Mouse (Mus musculus): Measurements from ENCODE around the gene Ang2.

Ang2 gene

DNA sequence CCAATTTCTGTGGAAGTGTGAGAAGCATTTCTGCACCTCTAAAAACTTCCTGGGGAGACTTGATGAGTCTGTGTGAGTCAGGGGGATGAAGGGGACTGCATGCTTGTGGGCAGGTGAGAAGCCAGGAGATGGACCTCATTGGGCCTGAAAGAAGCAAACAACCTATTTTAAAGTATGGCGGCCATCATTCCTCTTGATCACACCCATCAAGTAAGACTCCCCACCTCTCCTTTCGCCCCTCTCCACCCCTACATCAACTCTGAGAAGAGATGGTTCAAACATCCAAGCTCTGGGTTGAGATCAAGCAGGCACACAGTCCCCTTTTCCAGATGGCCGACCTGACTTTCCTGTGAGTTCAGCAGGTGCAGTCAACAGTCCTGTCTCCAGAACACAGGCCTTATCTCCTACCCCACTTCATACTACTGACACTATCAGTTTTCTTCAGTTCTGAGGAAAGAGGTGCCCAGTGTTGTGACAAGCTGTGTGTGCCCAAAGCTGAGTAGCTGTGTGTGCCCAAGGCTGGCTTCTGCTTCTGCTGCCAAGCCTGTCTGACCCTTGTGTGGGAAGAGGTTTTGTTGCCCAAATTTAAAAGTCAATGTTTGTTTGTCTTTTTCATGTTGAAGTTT lies 48.6 kb downstream of the Ang2 start:
- DNase-seq = no peak

DNA sequence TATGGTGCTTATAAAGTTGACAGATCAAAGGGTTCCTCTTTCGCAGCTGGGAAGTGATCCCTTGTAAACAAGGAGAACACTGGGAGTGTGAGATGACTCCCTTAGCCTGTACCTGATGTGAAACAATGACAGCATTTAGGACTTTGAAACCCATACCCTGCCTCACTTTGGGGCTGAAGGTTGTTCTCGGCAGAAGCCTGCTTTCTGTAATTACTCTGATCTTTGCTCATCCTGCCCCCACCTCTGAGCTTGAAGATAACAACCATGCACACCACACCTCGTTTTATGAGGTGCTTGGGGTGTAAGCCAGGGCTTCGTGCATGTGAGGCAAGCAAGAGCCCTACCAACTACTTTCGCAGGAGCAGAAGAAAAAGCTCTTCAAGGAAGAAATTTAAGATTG lies 49.8 kb downstream of the Ang2 start:
- no peak for DNase-seq

DNA sequence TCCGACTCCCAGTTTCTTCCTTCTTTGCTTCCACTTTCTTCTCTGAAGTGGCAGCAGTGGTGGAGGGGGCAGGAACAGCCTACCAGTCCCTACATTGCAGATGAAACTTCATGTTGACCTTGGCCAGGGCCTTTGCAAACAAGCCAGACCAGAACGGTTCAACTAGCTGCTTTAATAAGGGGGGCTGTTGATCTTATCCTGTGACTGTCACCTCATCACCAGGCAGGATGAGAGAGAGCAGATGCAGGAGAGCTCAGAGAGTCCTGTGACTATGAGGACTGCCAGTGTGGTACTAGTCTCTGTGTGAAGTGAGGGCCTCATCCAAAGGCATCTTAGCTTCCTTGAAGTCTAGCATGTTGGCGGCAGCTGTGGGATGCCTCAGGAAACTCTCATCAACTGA lies 50.9 kb downstream of the Ang2 start:
- no peak for DNase-seq

DNA sequence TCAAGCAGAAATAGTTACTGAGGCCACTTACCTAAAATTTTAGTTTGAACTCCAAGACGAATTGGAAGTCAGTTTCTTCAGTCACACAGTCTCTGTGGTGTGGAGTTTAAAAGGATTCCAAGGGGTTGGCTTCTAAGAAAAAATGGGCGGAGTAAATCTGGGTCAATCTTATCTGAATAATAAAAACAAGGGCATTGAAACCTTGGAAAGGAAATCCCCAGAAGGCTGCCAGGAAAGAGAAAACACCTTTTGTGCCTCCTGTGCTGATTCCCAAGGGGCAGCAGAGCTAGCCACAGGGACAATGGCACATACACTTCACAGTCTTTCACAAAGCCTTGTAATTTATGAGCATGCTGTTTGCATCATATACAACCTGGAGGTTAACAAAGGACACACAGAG lies 52.3 kb downstream of the Ang2 start, which contains the start of gene Rnase1:
Rnase1 (minus strand) TSS at position 101 of the 400 bp plus-strand sequence.
- no peak for DNase-seq

DNA sequence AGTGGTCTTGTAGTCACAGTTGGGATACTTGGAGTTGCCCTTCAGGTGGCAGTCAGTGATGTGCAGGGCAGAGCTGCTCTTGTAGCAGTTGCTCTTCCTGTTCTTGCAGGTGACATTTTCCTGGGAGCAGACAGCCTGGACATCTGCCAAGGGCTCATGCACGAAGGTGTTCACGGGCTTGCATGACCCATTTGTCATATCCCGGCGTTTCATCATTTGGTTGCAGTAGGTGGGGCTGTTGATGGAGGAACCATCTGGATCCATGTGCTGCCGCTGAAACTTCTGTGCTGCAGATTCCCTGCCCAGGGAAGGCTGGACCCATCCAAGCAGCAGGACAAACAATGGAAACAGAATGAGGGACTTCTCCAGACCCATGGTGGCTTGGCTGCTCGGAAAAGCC lies 53.4 kb downstream of the Ang2 start:
- DNase-seq = no peak
